Mouse (Mus musculus): ENCODE data around the gene Tmem132b.

The Tmem132b gene

DNA sequence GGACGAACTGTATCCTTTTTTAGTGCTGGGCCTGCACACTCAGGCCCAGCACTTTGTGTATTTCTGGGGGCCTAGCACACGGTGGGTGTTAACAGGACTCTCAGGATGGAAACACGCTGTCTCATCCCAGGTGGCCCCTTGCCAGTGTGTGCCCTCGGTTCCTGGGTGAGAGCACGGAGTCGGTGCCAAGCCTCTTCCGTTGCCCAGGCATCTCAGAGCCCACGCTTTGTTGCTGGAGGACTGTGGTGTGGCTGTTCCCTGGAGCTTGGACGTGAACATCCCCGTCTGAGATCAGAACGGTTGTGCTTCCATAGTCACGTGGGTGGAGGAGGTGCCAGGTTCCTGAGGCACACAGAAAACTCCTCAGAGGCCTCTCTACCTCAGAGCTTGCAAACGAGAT is 47.1 kb downstream of the Tmem132b start:
- no peak for DNase-seq (ENCODE audit: low spot score)

DNA sequence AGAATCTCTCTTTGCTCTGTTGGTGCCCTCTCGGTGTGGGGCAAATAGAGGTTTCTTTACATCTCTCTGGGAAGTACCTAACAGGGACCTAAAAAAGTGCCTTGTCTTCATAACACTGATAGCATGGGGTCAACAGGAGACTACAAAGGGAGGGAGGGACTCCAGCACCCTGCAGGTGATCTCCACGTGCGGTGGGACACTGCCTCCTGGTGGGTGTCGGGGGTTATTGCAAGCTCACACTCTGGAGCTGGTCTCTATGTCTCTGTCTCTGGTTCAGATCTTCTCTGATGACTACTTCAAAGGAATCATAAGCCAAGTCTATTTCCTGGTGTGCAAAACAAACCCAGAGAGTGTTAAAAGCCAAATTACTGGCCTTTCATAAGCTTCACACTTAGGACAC is 47.6 kb downstream of the Tmem132b start:
- DNase-seq (ENCODE audit: low spot score), result no peak

DNA sequence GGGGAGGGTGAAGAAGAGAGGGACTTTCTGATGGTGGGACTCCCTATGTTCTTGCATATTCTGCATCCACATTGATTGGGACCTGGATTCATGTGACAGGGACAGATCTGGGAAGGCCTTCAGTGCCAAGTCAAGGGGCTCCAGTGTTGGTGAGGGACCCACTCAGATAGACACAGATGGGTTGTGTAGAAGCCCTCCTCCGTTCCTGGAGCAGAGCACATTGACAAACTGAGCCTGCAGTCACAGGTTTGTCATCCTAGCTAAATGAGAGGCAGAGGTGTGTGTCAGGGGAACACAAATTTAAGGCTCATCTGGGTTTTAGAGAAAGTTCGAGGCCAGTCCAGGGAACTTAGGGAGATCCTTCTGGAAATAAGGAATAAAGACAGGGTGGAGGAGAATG is 51.7 kb downstream of the Tmem132b start:
- no peak for DNase-seq (ENCODE audit: low spot score)

DNA sequence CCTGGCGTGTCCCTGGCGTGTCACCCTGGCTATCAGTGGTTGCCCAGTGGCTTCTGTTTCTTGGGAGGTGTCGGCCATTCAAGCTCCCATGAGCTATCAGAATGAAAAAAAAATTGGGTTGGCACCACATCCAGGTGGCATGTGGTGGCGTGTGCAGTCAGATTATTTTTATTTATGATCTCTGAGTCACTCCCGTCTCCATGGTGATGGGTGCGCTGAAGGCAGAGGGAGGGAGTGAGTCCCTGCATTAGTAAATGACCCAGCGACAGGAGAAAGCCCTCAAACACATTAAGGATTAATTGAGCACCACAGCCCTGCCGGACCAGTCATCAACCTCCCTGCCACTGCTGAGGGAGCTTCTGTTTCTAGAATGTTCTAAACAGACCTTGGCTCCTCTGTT is 52.3 kb downstream of the Tmem132b start:
- DNase-seq (ENCODE audit: low spot score), result no peak

DNA sequence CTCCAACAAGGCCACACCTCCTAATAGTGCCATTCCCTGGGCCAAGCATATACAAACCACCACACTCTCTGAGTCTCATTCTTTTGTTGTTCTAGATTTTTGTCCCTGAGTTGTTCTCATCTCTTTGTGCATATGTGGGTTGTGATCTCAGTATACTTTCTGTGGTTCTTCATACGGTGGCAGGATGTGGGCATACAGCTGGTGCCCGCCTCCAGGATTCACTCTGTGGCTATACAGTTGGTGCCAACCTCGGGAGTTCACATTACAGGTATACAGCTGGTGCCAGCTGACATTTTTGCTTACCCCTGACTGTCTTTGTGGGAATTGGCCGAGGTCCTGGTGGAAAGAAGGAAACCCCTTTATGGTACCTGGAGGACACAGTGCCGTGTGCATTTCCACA is 53.6 kb downstream of the Tmem132b start:
- no peak for DNase-seq (ENCODE audit: low spot score)

DNA sequence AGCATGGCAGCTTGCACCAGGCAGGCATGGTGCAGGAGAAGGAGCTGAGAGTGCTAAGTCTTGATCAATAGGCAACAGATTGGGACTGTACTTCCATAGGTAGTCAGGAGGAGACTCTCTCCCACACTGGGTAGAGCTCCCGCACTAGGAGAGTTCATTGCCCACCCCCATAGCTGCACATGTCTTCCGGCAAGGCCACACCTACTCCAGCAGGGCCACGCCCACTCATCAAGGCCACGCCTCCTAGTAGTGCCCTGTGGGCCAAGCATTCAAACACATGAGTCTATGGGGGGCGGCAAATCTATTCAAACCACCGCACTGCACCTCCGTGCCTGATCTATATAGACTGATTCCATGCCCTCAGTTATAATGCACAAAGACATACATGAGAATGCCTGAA is 56.6 kb downstream of the Tmem132b start:
- no peak for DNase-seq (ENCODE audit: low spot score)

DNA sequence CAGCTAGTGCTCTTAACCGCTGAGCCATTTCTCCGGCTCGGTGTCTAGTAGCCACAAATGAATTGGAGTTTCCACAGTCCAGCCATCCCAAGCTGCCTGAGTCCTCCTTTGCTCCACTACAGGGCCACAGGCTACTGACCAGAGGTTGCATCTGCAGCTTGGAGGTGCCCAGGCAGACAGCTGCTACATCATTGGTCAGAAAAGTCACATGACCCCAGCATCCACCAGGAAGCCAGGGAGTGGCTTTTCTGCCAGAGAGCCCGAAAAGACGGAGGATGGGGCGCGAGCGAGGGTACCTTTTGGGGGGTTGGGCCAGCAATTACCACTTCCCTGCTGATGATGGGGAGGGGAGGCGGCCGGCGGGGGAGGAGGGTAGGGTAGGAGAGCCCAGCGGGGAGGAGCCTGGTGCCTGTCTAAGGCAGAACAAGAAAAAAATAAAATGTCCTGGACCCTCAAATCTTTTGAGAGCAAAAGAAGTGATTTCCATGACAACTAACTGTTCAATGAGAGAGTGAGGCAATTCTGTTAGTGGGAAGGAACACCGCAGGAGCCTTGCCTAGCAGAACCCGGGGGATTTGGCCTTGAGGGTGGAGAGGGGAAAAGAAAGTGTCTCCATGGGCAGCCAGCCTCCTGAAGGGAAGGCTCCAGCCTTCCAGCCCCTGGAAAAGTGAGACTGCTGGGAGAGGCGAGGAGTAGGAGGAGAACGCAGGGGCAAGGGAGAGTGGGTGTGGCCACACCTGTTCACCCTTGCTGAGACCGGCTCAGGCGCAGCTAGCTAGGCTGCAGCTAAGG is 57.5 kb downstream of the Tmem132b start:
- DNase-seq (ENCODE audit: low spot score), result no peak

DNA sequence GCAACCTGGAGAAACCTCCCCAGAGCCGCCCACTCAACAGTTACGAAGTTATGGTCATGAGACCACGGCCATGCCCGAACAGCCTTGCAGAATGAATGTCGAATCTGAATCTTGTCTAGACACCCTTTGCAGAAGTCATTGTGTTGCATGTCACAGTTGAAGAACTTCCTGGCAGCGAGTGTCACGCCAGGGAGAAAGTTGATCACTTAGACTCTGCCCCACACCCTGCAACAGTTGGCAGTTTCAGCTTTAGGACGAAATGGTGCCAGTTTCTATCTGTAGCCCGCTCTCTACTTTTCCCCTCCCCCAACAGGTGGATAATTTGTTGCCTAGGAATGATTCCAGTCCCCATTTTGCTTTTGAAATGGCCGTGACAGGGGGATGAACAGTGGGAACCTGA is 66.5 kb downstream of the Tmem132b start:
- no peak for DNase-seq (ENCODE audit: low spot score)

DNA sequence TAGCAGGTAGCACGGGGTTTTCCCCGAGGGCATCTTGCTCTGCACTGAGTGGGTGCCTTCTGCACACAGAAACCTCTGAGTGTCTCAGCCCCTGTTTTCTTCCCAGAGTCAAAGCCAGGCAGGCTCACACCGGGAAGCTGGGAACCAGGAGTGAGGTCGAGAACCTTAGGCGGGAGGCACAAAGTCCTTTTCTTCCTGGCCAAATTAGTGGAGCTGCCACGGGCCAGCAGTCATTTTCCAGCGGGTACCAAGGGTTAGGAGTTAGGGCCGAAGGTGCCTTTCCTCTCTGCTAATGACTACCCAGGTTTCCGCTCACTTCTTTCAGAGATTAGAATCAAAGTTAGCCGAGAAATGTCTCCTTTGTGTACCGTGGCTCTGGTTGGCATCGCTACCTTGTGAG is 75.6 kb downstream of the Tmem132b start:
- DNase-seq (ENCODE audit: low spot score), result no peak

DNA sequence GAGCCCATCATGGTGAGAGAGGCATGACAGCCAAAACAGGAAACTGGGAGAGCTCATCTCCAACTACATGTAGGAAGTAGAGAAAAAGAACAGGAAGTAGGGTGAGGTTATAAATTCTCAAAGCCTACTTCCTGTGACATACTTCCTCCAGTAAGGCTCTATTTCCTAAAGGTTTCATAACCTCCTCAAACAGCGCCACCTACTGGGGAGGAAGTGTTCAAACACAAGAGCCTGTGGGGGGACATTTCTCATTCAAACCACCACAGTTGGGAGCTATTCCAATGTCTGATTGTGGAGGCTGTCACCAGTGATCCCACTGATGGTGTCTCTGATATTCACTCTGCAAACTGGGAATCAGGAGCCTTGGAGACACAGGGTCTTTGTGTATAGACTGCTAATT is 78.4 kb downstream of the Tmem132b start:
- DNase-seq (ENCODE audit: low spot score), result no peak

DNA sequence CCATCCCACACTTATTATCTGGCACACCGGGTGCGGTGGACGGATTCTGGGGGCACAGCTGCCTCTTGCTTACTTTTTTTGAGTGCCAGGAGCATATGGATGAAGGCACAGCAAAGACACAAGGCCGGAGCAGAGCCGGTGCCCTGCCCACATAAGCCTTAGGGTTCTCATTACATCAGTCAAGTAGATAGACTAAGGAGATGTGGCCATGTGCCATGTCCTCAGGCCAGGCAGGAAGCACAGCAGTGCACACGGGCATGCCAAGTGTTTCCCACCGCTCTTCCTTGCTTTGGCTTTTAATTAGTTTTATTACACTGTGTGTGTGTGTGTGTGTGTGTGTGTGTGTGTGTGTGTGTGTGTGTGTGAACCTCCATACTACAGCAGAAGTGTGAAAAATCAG is 80.9 kb downstream of the Tmem132b start:
- DNase-seq (ENCODE audit: low spot score), result no peak

DNA sequence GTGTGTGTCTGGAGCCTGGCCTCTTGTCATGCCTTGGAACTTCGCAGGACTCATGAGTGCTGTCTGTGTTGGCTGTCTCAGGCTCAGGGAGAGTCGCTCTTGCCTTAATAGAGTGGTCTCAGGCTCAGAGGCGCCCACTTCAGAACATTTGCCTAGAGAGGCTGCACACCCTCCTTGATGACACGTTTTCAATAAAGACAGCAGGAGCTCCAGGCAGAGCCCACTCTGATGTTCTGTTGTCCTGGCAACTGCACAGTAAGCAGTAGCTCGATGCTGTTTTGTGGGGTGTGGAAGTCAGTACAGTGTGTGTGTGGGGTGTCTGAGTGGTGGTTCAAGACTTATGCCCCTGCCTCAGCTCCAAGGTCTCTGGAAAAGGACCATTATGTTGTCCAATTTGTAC is 81.6 kb downstream of the Tmem132b start:
- no peak for DNase-seq (ENCODE audit: low spot score)

DNA sequence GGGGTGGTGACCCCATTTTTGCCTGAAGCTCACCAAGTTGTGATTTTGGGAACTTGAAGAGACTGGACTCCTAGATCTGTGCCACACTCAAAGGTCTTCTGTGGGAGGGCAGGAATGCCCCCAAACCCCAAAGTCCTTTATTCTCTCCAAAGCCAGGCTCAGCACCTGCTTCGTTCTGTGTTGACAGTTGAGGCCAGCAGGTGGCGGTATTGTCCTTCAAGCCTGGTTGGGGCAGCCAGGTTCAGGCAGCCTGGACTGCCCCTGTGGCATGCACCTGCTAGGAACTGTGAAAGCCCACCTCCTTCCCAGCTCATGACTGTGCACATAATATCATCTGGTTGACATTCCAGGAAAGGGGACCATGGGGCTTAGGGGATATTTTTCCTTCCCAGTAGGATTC is 82.8 kb downstream of the Tmem132b start:
- DNase-seq (ENCODE audit: low spot score), result no peak

DNA sequence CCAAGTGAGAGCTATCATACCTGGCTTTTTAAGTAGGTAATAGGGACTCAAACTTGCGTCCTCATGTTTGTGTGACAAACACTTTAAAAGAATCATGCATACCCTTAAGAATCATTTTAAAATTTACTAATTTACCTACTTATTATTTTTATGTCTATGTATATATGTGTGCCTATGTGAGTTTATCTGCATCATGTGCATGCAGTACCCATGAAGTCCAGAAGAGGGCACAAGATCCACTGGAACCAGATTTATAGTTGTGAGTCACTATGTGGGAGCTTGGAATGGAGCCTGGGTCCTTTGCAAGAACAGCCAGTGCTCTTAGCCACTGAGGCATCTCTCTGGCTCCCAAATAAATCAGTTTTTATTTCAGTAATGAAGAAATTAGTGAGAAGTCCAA is 85.5 kb downstream of the Tmem132b start:
- DNase-seq (ENCODE audit: low spot score), result no peak

DNA sequence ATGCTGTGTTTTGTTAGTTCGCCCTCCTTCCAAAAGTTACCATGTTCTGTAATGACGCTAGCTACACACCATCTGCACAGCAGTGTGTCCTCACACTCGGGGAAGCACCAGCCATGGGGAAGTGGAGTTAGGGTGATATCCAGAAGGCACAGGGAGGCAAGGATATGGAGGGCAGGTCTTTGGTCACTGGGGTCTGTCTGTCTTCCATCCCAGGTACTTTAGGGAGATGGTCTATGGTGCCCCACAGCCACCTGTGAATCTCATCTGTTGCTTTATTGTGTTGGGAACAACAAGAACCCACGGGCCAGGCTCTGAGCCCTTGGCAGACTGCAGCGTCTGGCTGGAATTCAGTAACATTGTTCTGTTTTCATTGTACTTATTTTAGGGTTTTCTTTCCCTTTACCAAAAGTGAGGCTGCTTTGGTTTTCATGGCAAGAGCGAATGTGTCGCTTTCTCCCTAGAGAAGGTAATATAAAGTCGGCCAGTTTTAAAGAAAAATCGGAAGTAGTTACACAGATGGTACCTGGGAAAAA is 96.3 kb downstream of the Tmem132b start:
- DNase-seq (ENCODE audit: low spot score), result no peak

DNA sequence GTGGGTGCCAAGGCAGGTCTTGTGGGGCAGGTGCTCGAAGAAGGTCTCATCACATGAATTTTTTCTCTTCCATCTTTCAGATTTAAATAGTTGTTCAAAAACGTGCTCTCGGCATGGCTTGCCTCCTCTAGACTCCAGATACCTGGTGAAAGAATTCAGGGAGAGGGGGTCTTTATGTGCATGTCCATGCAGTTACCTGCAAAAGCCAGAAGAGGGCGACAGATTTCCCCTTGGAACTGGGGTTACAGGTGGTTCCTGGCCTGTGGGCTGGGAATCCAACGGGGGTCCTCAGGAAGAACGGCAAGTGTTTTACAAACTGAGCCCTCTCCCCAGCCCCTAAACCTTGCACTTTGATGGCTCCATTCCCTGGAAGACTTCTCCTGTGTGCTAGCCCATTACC is 103.1 kb downstream of the Tmem132b start:
- DNase-seq (ENCODE audit: low spot score), result no peak

DNA sequence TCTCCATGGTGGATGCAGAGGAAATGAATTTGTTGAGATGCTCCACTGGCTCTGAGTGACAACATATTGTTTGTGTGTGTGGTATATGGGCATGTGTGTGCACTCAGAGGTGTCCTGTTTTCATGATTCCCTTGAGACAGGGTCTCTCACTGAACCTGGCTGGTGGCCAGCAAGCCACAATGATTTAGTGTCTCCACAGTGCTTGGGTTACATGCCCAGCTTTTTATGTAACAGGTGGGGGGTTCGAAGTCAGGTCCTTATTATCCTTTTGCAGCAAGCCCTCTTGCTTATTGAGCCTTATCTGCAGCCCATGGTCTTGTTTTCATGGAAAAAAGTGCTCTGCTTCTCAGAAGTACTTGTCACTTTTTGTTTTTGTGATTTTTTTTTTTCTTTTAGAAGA is 109.4 kb downstream of the Tmem132b start:
- DNase-seq (ENCODE audit: low spot score), result no peak

DNA sequence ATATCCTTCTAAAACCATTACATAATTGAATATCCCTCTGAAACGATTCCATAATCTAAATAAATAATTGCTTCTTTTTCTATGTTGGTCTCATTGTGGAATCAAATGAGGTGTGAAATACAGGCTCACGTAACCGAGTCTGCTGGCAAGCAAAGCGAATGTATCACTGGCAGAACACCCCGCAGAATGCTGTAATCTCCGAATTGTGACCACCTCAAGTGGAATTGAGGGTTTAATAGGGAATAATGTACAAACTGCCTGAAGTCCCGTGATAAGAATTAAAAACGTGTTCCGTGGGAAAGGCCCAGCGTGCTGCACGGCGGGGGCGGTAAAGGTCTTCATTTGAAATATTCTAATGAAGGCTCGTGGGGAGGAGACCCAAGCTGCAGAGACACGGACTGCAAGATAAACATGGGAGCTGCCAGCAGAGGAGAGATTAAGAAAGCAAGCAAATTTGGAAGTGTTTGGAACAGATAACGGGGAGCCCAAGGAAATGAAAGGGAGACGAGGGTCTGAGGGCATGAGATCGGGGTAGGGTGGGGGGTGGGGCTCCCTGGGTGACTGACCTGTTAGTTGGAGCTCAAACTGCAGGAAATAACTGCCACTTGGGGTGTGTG is 110.1 kb downstream of the Tmem132b start:
- no peak for DNase-seq (ENCODE audit: low spot score)

DNA sequence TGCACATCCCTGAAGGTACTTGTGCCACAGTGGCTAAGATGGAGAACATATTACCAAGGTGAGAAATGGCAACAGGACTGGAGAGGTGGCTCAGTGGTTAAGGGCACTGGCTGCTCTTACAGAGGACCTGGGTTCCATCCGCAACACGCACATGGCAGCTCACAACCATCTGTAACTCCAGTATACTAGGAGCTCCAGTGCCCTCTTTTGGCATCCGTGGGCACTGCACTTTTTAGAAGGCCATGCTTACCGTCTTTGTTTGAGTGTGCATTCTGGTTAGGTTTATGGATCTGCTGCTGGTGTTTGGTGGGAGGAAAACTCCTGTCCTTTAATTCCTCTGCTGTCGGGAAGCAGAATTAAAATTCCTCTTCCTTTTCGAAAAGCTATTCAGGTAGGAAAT is 116.7 kb downstream of the Tmem132b start:
- no peak for DNase-seq (ENCODE audit: low spot score)

DNA sequence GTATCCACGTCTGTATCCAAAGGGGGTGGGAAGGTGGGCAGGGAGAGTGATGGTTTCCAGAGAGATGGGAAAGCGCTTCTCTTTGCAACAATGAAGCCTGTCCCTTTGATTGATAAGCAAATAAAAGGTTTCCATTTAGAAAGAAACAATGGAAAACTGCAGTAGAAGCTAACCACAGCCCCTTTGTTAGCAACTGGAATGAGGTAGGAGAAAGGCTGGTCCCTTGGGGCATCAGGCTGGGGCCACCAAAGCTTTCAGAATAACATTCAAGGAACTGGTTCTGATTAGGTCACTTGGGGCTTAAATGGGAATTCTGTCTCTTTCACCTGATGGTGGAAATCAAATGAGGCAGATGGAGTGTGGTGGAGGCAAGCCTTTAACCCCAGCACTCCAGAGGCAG is 118.4 kb downstream of the Tmem132b start:
- DNase-seq (ENCODE audit: low spot score), result no peak

DNA sequence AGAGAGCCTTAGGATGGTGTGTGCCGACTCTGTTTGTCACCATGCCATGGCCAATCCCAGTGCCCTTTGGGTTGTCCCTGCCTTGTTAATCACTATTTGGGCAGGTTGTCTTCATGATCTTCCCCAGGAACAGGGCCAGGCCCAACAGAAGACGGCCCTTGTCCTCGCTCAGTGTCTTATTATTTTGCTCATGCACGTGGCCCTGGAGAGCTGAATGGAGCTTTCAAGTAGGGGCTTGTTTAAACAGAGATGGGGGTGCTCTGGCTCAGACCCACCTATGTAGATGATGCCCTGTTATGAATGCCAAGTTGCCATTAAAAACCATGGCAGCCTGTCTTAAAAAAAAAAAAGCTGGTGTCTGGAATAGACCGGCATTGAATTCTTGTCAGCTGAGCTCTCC is 126.5 kb downstream of the Tmem132b start:
- DNase-seq (ENCODE audit: low spot score), result no peak

DNA sequence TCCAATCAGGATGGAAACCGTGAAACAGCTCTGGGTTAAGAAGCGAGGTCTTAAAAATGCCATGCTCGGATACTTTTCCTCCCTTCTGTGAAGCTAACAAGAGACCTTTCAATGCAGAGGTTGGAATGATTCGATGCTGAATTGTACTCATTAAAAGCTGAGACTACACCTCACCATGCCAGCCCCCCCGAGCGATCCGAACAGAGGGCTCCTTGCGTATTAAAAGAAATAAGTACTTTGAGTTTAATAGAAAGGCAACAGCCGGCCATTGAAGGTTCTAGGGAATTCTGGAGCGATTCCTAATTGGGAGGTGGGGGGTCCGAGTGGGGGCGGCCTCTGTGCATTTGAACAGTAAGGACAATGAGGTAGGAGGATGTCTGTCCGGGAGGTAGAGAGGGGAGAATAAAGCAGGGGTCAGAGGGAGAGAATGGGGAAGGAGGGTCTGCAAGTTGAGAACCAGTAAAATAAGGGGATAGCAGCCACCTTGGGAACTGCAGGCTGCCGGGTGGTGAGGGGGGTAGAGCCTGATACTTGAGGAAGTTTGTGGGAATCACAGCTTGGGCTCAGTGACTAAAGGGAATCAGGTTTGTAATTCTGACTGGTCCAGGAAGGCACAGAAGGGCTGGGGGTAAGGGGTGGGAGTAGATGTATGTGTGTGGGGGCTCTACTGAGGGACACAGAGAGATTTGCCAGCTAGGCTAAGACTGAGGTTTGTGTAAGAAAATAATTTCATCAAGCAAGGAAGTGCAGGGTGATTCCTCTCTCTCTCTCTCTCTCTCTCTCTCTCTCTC is 127.6 kb downstream of the Tmem132b start:
- DNase-seq (ENCODE audit: low spot score), result no peak

DNA sequence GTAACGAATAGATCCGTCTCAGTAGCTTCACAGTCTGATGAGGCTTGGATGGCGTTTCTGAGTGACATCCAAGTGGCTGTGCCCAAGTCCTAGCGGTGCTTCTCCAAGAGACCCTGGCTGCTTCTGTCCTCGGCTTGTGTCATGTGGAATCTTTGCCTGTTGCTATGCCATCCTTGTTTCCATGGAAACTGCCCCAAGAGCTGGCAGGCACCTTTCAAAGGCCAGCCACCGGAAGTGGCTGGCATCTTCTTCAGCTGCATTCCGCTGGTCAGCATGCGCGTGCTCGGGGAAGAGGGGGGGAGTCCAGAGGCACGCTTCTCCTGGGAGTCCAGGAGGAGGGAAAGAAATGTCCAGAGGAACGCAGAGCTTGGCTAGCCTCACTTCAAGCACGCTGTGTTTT is 144.0 kb downstream of the Tmem132b start:
- DNase-seq (ENCODE audit: low spot score), result no peak
